Mouse (Mus musculus) kidney, embryonic 16.5 days (tissue): ENCODE measurements around the gene Lrmda. TPM values are rescaled to one million over a fixed set of nuclear protein-coding genes. Genes with fewer than 3 reads are reported as not detected.
A peak's percentile ranks its signal among the peaks of the same experiment; 100 is the strongest.

Experiments used
- ATAC-seq: fragments of 200-750 bp; cut with Nextera tagmentation; 2 replicates; pipeline ENCODE4 v1.8.0; 2017; ENCODE audit warnings: moderate TSS enrichment; ENCODE audit not compliant: low FRiP score, low TSS enrichment
- H3K27ac ChIP-seq: fragments of 300-500 bp; sonication (generic); 2 replicates; pipeline ENCODE4 v1.5.1; 2014; ENCODE audit warnings: low read length
- H3K27me3 ChIP-seq: fragments of 300-500 bp; sonication (generic); 2 replicates; pipeline ENCODE4 v1.6.1; 2014; ENCODE audit warnings: low read length, control low read depth, mixed read lengths; ENCODE audit not compliant: insufficient read depth
- H3K36me3 ChIP-seq: fragments of 300-500 bp; sonication (generic); 2 replicates; pipeline ENCODE4 v1.6.1; 2014; ENCODE audit warnings: low read length, control low read depth, mixed read lengths; ENCODE audit not compliant: insufficient read depth
- H3K4me1 ChIP-seq: fragments of 300-500 bp; sonication (generic); 2 replicates; pipeline ENCODE4 v1.6.1; 2014; ENCODE audit warnings: low read length, control low read depth, mixed read lengths; ENCODE audit not compliant: insufficient read depth
- H3K4me2 ChIP-seq: fragments of 300-500 bp; sonication (generic); replicated peaks from 2 replicates; pipeline ENCODE4 v1.6.1; 2014; ENCODE audit warnings: low read depth, low read length
- H3K4me3 ChIP-seq: fragments of 300-500 bp; sonication (generic); 2 replicates; pipeline ENCODE4 v1.5.1; 2014; ENCODE audit warnings: mild to moderate bottlenecking, low read length
- H3K9ac ChIP-seq: fragments of 300-500 bp; sonication (generic); replicated peaks from 2 replicates; pipeline ENCODE4 v1.6.1; 2014; ENCODE audit warnings: low read length
- H3K9me3 ChIP-seq: fragments of 300-500 bp; sonication (generic); 2 replicates; pipeline ENCODE4 v1.6.1; 2016; ENCODE audit warnings: low read length, control low read depth
- WGBS: fragments of 180-500 bp; shearing (Covaris S2); extraction: QIAGEN DNeasy Blood & Tissue Kit; methylation state at CpG from one replicate; pipeline ENCODE4 v1.1.7; 2014; 5-methylcytosine and 5-hydroxymethylcytosine counted together
- microRNA-seq: library from miRNA; unstranded; fragments of <30 nt; microRNA quantifications from one replicate; pipeline ENCODE4, GENCODE M21; 2016
- polyA plus RNA-seq: library from polyadenylated mRNA; unstranded; fragments of >200 nt; fragmentation: Nextera tagmentation; extraction: Ambion mirVana; gene quantifications from 2 replicates; pipeline ENCODE4 v1.2.1, GENCODE M21; 2015

Gene Lrmda
- polyA plus RNA-seq, 1 experiment from 2014 or later, result 0.76 TPM

DNA sequence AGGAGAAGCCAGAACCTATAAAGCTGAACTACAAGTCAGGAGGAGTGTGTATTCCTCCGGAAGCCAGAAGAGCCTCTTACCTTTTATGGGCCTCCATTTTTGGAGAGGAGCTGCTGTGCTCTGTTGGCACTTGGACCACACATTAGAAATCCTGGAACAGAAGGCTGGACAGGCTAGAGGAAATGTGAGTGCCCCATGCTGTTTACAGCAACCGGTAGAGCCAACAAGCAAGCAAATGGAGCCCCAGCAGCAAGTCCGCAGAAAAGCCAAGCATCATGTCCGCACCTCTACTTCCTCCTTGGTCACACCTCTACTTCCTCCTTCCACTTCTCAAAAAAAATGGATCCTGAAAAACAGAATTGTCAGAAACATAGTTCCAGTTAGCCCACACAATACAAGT, 1073.8 kb downstream of the Lrmda start:
- Histone ChIP-seq H3K36me3 (no peaks in the 10 kb centered on the region), H3K27me3 (no peaks in the 10 kb centered on the region), H3K27ac (no peak overlapping the region), H3K4me3 (no peak overlapping the region), H3K9ac (no peak overlapping the region), H3K9me3 (no peaks in the 10 kb centered on the region), H3K4me1 (no peaks in the 10 kb centered on the region), H3K4me2 (no peak overlapping the region)
- 80% methylated on average over 4 of the region's 4 CpGs for WGBS
- no peak for ATAC-seq

DNA sequence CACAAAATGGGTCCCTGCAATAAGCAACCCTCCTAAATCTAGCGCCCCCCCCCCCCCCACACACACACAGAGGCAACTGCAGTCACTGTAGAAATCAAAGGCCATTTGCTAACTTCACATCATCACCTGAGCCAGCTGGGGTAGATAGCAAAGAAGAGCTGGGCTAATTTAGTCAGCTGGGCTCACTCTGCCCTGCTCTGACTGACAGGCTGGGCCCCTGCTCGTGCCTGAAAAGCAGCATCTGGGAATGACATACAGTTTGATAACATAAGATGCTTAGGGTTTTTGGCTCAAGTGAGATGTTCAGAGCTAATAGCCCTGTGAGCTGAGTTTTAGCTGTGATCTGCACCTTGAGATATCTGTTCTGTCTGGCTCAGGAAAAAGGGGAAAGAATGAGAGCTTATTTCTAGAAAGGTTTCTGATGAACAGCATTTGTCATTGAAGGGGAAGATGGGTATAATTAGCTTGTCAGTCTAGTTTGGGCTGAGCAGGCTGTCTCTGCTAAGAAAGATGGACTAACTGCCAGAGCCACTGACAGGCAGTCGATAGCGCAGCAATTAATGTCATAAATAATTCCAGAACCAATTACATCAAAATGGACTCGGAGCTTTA, 1075.1 kb downstream of the Lrmda start:
- Histone ChIP-seq H3K9me3 (no peaks in the 10 kb centered on the region), H3K4me1 (no peaks in the 10 kb centered on the region), H3K27me3 (no peaks in the 10 kb centered on the region), H3K4me3 (no peak overlapping the region), H3K9ac (no peak overlapping the region), H3K4me2 (no peak overlapping the region), H3K27ac (peak overlapping the region; percentile 14; the same call in 1 of the 2 replicates), H3K36me3 (no peaks in the 10 kb centered on the region)
- no peak for ATAC-seq
- WGBS, result 51% methylated on average over 5 of the region's 5 CpGs

DNA sequence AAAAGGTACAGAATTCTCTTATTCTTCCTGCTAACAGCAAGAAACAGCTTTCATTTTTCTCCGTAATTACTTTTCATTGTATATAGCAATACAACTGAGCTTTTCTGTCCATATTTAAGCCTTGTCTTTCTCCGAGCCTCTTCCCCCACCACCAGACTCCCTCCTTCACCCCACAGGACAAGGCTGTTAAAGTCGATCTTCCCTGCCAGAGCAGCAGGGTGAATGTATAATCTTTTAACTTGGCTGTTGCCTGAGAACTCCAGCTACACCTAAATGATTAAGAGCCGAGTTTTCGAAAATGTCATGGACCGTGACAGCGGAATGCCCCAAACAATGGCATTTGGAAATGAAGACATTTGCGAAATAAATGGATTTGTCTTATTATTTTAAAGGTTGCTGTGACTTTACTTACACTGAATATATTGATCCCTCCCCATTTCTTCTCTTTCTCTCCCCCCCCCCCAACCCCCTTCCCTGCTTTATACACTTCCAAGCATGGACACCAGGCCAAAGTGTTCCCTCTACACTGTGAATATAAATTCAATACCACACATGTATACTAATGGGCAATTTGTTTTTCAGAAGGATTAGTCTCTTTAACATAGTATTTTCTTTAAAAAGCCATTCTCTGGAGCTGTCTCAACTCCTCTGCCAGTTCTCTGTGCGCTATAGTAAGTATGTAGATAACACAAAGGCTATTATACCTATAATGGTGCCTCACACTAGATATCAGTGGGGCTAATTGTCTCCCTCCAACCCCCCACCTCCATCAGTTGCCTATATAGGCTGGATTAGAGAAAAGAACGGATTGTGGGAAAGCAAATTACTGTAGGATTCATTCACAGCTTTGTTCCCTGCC, 1075.9 kb downstream of the Lrmda start:
- 59% methylated on average over 10 of the region's 10 CpGs for WGBS
- Histone ChIP-seq H3K9ac (no peak overlapping the region), H3K36me3 (no peaks in the 10 kb centered on the region), H3K27ac (peak overlapping the region; percentile 14; the same call in 1 of the 2 replicates), H3K4me3 (no peak overlapping the region), H3K9me3 (no peaks in the 10 kb centered on the region), H3K4me1 (no peaks in the 10 kb centered on the region), H3K4me2 (no peak overlapping the region), H3K27me3 (no peaks in the 10 kb centered on the region)
- ATAC-seq, result peak; percentile 61; the same call in 1 of the 2 replicates

DNA sequence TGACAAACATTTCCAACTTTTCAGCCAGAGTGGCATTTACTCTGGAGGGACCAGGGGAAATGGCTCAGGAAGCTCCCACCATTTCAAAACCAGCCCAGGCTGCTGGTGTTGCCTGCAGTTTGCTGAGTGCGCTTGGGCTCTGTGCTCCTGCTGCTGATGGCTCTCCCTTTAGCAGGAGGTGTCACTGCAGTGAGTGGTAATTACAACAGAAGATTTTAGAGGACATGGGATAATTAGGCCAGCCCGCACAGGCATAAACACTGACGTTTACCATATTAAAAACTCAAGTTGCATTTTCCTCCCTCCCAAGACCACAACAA, 1076.5 kb downstream of the Lrmda start:
- Histone ChIP-seq H3K4me3 (no peak overlapping the region), H3K9me3 (no peaks in the 10 kb centered on the region), H3K27ac (no peak overlapping the region; the same call in 1 of the 2 replicates), H3K9ac (no peak overlapping the region), H3K4me1 (no peaks in the 10 kb centered on the region), H3K27me3 (no peaks in the 10 kb centered on the region), H3K4me2 (no peak overlapping the region), H3K36me3 (no peaks in the 10 kb centered on the region)
- 53% methylated on average over 3 of the region's 3 CpGs for WGBS
- no peak for ATAC-seq

DNA sequence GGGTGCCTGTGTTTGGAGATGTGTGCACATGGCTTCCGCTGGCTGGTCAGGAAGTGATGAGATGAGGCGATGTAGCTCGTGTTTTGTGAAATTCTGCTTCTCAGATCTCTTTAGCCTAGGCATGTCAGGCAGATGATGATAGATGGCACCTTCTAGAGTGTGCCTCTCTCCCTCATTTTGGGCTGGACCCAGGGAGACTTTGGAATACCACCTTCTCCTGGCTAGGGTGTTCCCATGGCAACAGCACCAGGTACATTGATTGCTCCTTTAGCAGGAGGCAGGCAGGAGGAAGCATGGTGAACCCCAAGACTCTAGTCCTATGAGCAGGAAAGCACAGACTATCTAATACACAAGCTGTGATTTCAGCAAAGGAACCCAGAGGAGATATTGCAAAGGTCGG, 1076.9 kb downstream of the Lrmda start:
- H3K36me3 ChIP-seq, result no peaks in the 10 kb centered on the region
- no peaks in the 10 kb centered on the region for H3K27me3 ChIP-seq
- no peaks in the 10 kb centered on the region for H3K4me1 ChIP-seq
- ATAC-seq, result no peak
- WGBS, result 75% methylated on average over 4 of the region's 4 CpGs
- H3K27ac ChIP-seq, result no peak overlapping the region
- no peaks in the 10 kb centered on the region for H3K9me3 ChIP-seq
- H3K4me2 ChIP-seq, result no peak overlapping the region
- H3K4me3 ChIP-seq, result no peak overlapping the region
- H3K9ac ChIP-seq, result no peak overlapping the region

Small RNAs within 50 kb of the gene (microRNA-seq; reads per million reads assigned to microRNA genes)
- not detected for gene Gm27532

Other genes starting within 250 kb of the Lrmda start
- 344 and 350 TPM in 2 replicates for gene Vdac2, start 194.5 kb upstream of the Lrmda start, polyA plus RNA-seq
- gene Comtd1, start 170.7 kb upstream of the Lrmda start, polyA plus RNA-seq, result 30.8 and 36.2 TPM in 2 replicates
- 24.6 and 27.5 TPM in 2 replicates for gene Zfp503, start 30.1 kb upstream of the Lrmda start, polyA plus RNA-seq